Mouse (Mus musculus): ENCODE data around the gene Ifrd2. TPM values are rescaled to one million over a fixed set of nuclear protein-coding genes. Genes with fewer than 3 reads are reported as not detected.

The Ifrd2 gene
- polyA plus RNA-seq, 1 experiment: 55.4 TPM

- peak overlapping the region; percentile 51 for H3K4me3 ChIP-seq (ENCODE audit: low read depth, low read length)
- TF ChIP-seq CTCF (IDR thresholded peaks at IDR 0.05; ENCODE audit: extremely low read depth, insufficient read length, insufficient replicate concordance, low read depth, low read length) (no peak), POLR2A (IDR thresholded peaks at IDR 0.05; ENCODE audit: low read depth, low read length) (peak; percentile 36; the same call in 1 of the 2 replicates)
- H3K27me3 ChIP-seq (ENCODE audit: control insufficient read depth, insufficient read depth, low read length): no peaks in the 10 kb centered on the region
- peaks cover 25% of the 10 kb centered on the region for H3K4me1 ChIP-seq (ENCODE audit: control insufficient read depth, insufficient read depth, insufficient read length, low read length)
- H3K27ac ChIP-seq (ENCODE audit: insufficient read depth, low read depth, low read length): peak overlapping the region; percentile 94
- peaks cover 27% of the 10 kb centered on the region for H3K36me3 ChIP-seq (ENCODE audit: control insufficient read depth, insufficient read depth, low read length)
- WGBS: 25% methylated on average over 6 of the region's 6 CpGs
Measured at GRCm38 (mm10) chr9:107590773-107591060, 3.3 kb downstream of the Ifrd2 start.

GRCm38 (mm10) chr9:107593101-107593976, 5.9 kb downstream of the Ifrd2 start:
- WGBS: 81% methylated on average over 11 of the region's 11 CpGs
- no peaks in the 10 kb centered on the region for H3K27me3 ChIP-seq (ENCODE audit: control insufficient read depth, insufficient read depth, low read length)
- TF ChIP-seq CTCF (IDR thresholded peaks at IDR 0.05; ENCODE audit: extremely low read depth, insufficient read length, insufficient replicate concordance, low read depth, low read length) (no peak), POLR2A (IDR thresholded peaks at IDR 0.05; ENCODE audit: low read depth, low read length) (no peak)
- no peak overlapping the region for H3K27ac ChIP-seq (ENCODE audit: insufficient read depth, low read depth, low read length)
- H3K36me3 ChIP-seq (ENCODE audit: control insufficient read depth, insufficient read depth, low read length): peaks cover 32% of the 10 kb centered on the region
- H3K4me1 ChIP-seq (ENCODE audit: control insufficient read depth, insufficient read depth, insufficient read length, low read length): peaks cover 28% of the 10 kb centered on the region
- no peak overlapping the region for H3K4me3 ChIP-seq (ENCODE audit: low read depth, low read length)

GRCm38 (mm10) chr9:107594281-107595062, 7.0 kb downstream of the Ifrd2 start:
- TF ChIP-seq POLR2A (IDR thresholded peaks at IDR 0.05; ENCODE audit: low read depth, low read length): no peak
- Histone ChIP-seq H3K4me1 (ENCODE audit: control insufficient read depth, insufficient read depth, insufficient read length, low read length) (peaks cover 28% of the 10 kb centered on the region), H3K27ac (ENCODE audit: insufficient read depth, low read depth, low read length) (no peak overlapping the region), H3K36me3 (ENCODE audit: control insufficient read depth, insufficient read depth, low read length) (peaks cover 37% of the 10 kb centered on the region), H3K27me3 (ENCODE audit: control insufficient read depth, insufficient read depth, low read length) (no peaks in the 10 kb centered on the region), H3K4me3 (ENCODE audit: low read depth, low read length) (no peak overlapping the region)
- 84% methylated on average over 8 of the region's 8 CpGs for WGBS

GRCm38 (mm10) chr9:107596619-107597569, 9.5 kb downstream of the Ifrd2 start:
- TF ChIP-seq CTCF (IDR thresholded peaks at IDR 0.05; ENCODE audit: extremely low read depth, insufficient read length, insufficient replicate concordance, low read depth, low read length) (no peak), POLR2A (IDR thresholded peaks at IDR 0.05; ENCODE audit: low read depth, low read length) (no peak)
- no peak overlapping the region for H3K27ac ChIP-seq (ENCODE audit: insufficient read depth, low read depth, low read length)
- H3K4me1 ChIP-seq (ENCODE audit: control insufficient read depth, insufficient read depth, insufficient read length, low read length): peaks cover 32% of the 10 kb centered on the region
- WGBS: 80% methylated on average over 11 of the region's 11 CpGs
- H3K4me3 ChIP-seq (ENCODE audit: low read depth, low read length): no peak overlapping the region
- peaks cover 35% of the 10 kb centered on the region for H3K36me3 ChIP-seq (ENCODE audit: control insufficient read depth, insufficient read depth, low read length)
- no peaks in the 10 kb centered on the region for H3K27me3 ChIP-seq (ENCODE audit: control insufficient read depth, insufficient read depth, low read length)

GRCm38 (mm10) chr9:107598385-107598784, 10.9 kb downstream of the Ifrd2 start:
- Histone ChIP-seq H3K4me1 (ENCODE audit: control insufficient read depth, insufficient read depth, insufficient read length, low read length) (peaks cover 39% of the 10 kb centered on the region), H3K36me3 (ENCODE audit: control insufficient read depth, insufficient read depth, low read length) (peaks cover 28% of the 10 kb centered on the region), H3K27ac (ENCODE audit: insufficient read depth, low read depth, low read length) (peak overlapping the region; percentile 45), H3K27me3 (ENCODE audit: control insufficient read depth, insufficient read depth, low read length) (no peaks in the 10 kb centered on the region), H3K4me3 (ENCODE audit: low read depth, low read length) (no peak overlapping the region)
- no peak for TF ChIP-seq POLR2A (IDR thresholded peaks at IDR 0.05; ENCODE audit: low read depth, low read length)
- WGBS: 54% methylated on average over 5 of the region's 5 CpGs

- no peaks in the 10 kb centered on the region for H3K27me3 ChIP-seq (ENCODE audit: control insufficient read depth, insufficient read depth, low read length)
- TF ChIP-seq POLR2A (IDR thresholded peaks at IDR 0.05; ENCODE audit: low read depth, low read length) (no peak), CTCF (IDR thresholded peaks at IDR 0.05; ENCODE audit: extremely low read depth, insufficient read length, insufficient replicate concordance, low read depth, low read length) (no peak)
- 67% methylated on average over 9 of the region's 9 CpGs for WGBS
- peak overlapping the region; percentile 45; the same call in 1 of the 2 replicates for H3K27ac ChIP-seq (ENCODE audit: insufficient read depth, low read depth, low read length)
- peaks cover 22% of the 10 kb centered on the region for H3K36me3 ChIP-seq (ENCODE audit: control insufficient read depth, insufficient read depth, low read length)
- no peak overlapping the region for H3K4me3 ChIP-seq (ENCODE audit: low read depth, low read length)
- H3K4me1 ChIP-seq (ENCODE audit: control insufficient read depth, insufficient read depth, insufficient read length, low read length): peaks cover 45% of the 10 kb centered on the region
Measured at GRCm38 (mm10) chr9:107599433-107599832, 12.0 kb downstream of the Ifrd2 start.

All from small intestine, adult 2 months (tissue).